Mouse (Mus musculus) yolk sac, embryonic 10.5 days (tissue): ENCODE data around the gene Dnm2.

ENCODE experiments used
- DNase-seq: peaks from one replicate; pipeline ENCODE4 v3.0.0-alpha.2; 2017; ENCODE audit warnings: low spot score

Dnm2 gene

DNA sequence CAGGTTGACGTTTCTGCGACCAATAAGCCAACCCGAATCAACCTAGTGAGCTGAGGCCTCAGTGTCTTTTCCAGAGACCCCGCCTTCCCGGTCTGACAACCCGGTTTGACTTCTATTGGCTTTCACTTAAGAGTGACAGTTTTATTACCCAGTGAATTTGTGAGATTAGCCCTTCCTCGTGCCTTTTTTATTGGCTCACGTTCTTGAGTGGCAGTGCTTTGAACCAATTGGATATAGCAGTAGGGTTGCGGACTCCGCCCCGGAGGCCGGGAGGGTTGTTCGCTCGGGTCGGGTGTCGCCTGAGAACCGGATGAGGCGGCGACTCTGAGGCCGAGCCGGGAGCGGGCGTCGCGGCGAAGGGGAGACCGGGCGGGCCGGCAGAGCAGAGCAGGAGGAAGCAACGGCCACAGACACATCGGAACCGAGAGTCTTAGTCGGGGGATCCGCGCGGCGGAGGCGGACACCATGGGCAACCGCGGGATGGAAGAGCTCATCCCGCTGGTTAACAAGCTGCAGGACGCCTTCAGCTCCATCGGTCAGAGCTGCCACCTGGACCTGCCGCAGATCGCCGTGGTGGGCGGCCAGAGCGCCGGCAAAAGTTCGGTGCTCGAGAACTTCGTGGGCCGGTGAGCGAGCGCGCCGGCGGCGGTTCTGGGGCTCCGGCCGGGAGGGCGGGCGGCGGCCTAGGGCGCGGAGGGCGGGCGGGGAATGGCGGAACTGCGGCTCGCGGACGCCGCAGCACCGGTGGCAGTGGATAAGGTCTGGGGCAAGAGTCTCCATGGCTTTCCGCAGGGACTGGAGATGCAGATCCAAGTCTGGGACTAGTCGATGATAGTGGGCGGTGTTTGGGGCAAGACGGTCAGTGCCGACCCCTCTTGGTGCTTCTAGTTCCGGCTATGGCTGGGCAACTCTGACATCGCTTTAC is at the start of gene Dnm2:
Dnm2 (plus strand) TSS at position 278 of the 925 bp plus-strand sequence.
- peak; percentile 99 for DNase-seq

DNA sequence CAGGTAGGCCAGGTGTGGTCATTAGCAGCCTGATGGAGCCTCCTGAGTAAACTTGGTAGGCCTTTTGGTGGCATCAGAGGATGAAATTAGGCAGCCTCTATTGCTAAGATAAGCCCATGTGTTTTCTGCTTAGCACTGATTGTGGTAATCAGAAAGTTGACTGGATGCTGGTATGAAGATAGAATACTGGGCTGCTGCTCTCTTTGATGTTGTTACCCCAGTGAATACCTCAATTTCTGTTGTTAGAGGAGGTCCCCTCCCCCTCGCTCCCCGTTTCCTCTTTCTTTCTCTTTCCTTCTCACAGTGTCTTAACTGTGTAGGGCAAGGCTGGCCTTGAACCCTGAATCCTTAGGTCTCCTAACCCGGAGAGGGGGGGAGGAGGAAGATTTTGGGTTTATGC is 45.5 kb upstream of the Dnm2 start:
- DNase-seq: no peak

DNA sequence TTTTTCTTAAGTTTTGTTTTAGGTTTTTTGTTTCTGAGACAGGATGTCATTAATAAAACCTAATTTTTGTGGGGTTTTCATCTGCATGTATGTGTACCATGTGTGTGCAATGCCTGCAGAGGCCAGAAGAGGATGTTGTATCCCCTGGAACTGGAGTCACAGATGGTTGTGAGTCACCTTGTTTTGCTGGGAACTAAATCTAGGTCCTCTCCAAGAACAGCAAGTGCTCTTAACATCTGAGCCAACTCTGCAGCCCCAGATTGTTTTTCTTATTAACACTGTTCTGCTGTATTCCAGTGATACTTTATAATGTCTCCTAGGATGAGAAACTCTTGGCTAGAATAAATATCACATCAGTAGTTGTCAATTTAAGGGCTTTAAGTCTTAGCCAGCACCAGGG is 43.8 kb upstream of the Dnm2 start:
- no peak for DNase-seq

DNA sequence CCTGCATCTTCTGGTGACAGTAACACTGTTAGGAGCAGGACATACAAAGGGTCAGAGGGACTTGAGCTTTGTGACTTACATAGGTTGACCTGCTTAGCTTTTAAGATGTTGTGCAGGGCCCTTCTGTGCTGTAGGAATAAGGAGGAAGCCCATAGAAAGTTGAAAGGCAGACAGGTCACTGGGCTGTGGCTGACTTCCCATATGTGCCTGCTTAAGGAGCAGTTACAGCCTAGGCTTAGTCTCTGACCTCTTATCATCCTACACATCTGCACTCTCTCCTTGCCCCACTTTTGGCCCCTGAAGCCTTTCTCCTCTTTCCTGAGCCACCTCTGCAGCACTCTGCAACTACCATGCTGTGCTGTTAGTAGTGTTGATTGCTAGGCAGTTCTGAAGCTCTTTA is 40.7 kb upstream of the Dnm2 start:
- DNase-seq: no peak

DNA sequence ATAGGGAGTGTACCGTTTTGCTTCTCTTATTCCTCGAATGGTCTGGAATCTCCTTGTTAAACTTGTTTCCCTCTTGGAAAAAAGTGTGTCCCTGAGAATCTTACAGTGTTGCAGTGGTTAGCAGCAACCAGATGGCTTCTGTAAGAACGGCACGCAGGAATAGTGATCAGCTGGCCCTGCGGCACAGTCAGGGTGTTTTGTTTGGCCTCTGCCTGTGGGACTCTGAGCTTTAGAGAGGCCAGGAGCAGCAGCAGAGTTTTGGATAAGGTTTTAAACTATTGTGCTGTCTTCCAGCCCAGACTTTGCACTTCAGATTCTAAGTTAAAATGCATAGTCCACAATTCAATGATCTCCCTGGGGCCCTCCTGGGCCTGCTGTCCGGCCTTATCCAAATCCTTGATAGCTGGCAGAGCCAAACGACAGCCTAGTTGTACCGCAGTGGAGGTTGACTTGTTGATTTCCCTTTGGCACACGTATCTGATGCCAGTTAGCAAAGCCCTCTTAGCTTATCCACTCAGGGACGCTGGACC is 32.0 kb upstream of the Dnm2 start:
- DNase-seq: no peak

DNA sequence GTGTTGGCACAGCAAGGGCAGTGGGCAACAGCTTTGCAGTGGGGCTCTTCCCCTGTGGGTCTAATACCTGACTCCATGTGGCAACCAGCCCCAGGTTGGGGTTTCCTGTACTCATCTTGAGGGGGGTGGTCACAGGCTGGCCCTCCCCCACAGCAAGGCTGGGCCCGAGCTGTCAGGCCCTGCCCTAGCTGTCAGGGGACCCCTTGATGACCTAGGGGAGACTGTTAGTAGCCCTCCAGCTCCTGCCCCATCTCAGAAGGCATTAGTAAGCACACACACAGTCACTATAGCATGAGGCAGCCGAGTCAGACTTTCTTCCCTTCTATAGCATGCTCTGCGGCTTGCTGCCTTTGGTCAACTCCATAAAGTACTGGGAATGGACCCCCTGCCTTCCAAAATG is 29.0 kb upstream of the Dnm2 start:
- no peak for DNase-seq

DNA sequence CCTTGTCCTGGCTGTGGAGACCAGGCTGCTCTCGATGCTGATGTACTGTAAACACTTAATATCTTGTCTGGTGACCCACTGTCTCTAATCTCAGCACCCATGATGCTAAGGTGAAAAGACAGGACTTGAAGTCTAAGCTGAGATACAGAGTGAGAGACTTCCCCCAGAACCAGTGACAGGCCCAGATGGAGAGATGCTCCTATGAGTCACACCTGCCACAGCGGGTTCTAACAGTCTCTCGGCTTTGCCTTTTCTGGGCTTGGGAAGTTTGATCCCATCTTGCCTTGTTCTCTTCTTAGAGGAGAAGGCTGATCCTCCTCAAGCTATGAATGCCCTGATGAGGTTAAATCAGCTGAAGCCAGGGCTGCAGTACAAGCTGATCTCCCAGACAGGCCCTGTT is 27.5 kb upstream of the Dnm2 start:
- no peak for DNase-seq

DNA sequence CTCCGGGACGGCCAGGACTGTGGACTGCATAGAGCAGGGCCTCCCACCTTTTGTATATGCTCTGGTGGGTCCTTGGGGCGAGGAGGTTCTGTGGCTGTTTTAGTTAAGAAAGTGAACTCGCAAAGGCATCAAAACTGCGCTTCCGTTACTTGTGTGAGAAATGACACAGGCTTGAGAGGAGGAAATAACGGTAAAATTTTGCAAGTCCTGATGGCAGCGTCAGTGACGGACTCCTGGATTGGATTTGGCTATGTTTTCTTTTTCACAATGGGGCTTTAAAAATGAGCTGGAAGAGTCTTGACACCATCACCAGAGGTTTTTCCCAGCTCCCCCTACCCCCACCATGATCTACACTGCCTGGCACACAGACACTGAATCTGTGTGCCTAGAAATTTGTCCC is 23.7 kb upstream of the Dnm2 start:
- no peak for DNase-seq

DNA sequence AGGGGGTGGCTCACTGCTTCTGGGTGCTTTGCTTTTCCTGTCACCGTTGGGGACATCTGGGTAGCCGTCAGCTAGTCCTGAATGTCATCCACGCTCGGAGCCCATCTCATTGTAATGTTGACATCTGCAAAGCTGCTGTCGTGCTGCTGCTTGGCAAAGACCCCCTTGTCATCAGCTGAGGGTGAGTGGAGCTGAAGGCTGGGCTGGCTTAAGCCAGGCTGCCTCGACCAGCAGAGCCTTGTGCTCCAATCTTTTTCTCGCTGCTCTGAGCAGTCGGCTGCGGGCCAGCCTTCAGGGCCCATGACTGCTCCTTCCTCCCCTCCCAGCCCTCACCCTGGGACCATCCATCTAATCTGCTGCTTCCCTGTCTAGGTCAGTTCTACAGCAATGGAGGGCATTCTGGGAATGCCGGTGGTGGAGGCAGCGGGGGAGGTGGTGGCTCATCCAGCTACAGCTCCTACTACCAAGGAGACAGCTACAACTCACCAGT is 21.9 kb upstream of the Dnm2 start:
- no peak for DNase-seq

DNA sequence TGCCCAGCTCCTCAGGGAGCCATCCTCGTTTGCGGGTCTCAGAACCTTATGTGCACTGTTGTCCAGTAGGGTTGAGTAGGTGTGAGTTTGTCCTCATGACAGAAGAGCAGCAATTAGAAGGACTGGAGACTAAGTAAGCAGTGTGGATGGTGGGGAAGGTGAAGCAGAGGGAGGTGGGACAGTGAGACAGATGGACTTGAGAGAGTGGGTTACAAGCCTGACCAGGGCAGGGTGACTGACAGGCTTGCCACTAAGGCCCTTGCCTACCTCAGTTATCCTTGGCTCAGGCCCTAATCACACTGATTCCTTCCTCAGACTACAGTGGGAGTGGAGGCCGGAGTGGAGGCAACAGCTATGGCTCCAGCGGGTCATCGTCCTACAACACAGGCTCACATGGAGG is 21.0 kb upstream of the Dnm2 start:
- DNase-seq: no peak

DNA sequence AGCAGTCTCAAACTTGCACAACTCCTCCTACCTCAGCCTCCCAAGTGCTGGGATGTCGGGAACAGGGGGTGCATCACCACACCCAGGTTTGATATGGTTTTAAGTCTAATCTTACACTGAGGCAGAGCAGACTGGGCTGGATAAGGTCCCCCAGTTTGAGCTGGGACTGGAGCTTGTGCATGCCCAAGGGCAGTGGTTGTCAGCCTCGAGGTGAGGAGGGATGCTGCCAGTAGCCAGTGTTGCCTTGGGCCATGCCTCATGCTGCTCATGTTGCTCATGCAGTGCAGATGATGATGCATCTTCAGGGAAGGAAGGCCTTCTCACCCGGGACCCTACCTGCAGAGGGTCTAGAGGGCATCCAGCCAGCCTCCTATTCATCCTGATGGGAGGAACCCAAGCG is 19.2 kb upstream of the Dnm2 start:
- no peak for DNase-seq

DNA sequence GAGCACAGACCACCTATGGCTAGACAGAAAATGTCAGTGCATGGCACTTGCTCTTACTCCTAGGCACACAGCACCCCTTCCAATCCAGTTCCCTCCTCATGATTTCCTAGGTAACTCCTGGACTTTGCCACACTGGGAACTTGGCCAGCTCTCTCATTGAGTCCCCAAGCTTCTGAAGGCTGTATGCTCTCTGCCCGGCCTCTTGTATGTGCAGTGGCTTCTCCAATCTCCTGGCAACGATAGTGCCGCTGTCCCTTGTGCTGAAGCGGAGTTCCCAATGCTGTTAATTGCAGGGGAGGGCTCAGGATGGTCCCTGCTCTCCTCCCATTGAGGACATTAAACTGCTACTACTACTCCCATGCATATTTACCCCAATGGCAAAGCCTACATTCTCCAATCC is 16.8 kb upstream of the Dnm2 start:
- DNase-seq: no peak

DNA sequence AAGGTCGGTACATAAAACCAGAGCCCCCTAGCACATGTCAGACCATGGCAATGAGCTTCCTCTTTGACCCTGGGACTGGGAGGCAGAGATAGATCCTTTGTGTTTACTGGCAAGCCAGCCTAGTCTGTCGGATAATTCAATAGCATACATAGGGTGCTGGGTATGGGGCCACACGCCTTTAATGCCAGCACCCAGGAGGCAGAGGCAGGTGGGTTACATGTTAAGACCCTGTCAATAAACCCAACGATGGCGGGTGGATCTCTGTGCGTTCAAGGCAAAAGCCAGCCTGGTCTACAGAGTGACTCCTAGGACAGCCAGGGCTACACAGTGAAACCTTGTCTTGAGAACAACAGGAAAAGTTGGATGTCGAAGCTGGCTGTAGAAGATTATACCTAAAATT is 16.1 kb upstream of the Dnm2 start:
- DNase-seq: no peak

DNA sequence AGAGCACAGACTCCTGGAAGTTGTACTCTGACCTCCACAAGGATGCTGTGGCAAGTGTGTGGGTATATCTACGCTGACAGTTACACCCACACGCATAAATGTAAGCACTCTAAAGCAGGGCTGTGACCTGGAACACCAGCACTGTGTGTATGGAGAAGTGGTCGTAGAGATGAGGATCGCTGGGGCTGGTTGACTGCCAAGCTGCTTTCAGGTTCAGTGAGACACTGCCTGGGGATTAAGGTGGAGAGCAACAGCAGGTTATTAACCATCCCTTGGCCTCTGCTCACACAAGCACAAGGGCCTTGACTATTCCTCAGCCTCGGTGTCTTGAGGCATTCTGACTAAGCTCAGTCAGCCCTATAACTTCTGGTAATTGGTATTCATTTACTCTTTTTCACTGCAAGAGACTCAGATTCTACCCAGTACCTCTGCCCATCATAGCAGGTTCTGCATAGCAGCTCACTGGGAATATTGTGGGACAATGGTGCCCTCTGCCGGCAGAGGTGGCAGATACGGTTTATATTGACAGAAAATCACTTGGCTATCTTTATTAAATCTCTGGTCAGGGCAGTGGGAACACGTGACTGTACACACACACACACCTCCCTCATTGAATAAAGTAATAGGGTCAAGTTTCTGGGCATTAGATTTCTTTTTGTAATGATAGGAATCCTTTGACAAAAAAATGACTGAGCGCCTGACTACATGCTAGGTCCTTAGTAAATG is 15.0 kb upstream of the Dnm2 start:
- DNase-seq: peak; percentile 61

DNA sequence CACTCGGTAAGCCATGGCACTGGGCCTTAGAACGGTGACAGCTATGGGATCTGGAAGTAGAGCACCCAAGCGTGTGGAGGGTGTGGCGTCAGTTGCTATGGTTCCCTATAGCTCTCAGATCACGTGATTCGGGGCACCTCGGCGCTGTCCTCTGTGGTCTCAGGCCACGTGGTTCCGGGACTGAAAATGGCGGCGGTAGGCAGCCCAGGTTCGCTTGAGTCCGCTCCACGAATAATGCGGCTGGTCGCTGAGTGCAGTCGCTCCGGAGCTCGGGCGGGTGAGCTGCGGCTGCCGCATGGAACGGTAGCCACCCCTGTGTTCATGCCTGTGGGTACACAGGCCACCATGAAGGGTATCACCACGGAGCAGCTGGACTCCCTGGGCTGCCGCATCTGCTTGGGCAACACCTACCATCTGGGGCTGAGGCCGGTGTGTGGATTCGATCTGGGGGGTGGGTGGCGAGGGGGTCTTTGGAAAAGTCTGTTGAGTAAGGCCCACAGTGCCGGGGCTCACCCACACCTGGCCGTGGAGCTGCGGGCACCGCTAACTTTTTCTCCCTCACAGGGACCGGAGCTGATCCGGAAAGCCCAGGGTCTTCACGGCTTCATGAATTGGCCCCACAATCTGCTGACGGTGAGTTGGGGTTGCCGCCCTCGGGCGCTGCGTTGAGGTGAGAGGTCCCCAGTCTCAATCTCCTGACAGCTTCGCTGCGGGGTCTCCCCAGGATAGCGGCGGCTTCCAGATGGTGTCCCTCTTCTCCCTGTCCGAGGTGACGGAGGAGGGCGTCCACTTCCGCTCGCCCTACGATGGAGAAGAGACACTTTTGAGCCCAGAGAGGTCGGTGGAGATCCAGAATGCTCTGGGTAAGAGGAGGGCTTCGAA is 12.8 kb upstream of the Dnm2 start, which contains the start of gene Qtrt1:
Qtrt1 (plus strand) TSS at position 169 of the 882 bp plus-strand sequence.
- peak; percentile 87 for DNase-seq

DNA sequence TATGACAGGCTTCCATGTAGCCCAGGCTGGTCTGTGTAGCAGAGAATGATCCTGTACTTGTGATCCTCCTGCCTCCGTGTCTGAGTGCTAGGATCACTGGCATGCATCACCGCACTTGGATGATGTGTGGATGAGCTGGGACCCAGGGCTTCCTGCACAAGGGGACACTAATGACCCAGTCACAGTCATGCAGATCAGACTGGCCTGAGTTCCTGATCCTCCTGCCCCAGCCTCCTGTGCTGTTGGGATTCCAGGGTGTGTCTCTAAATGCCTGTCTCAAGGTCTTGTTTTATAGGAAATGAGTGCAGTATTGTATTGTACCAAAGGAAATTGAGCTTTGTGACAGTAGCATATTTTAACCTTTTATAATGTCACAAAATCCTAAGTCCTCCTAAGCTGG is 6.8 kb upstream of the Dnm2 start:
- DNase-seq: no peak

DNA sequence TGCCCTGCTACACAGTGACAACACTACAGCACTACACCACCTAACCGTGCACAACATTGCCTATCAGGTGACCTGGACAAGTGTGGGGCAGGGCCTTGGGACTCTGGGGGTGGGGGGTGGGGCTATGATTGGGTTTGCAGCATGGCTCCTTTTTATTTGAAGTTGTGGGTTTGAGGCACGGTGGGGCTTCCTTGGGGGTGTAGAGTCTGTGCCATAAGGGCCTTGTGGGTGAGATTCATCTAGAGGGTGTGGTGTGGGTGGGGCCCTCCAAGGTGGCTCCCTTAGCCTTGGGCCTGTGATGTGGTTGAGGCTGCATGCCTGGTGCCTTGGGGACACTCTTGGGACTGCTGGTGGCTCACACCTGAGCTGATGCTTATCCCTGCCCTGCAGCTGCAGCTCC is 5.1 kb upstream of the Dnm2 start:
- DNase-seq: no peak

DNA sequence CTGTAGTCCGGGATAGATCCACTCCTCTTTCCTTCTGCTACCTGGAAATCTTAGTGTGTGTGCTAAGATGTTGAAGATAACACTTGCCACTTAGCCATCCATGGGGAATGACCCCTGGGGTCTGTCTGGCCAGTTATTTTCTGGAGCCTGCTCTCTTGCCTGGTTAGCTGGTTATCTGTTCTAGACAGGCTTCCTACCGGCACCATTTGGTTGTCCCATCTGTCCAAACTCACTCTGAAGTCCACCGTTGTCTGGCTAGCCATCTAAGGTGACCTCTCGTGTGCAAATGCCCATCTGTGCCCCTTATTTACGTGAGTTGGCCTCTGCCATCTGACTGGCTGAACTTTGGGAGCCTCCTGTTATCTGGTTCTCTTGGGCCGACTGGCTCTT is 843 bp downstream of the Dnm2 start:
- DNase-seq: no peak

DNA sequence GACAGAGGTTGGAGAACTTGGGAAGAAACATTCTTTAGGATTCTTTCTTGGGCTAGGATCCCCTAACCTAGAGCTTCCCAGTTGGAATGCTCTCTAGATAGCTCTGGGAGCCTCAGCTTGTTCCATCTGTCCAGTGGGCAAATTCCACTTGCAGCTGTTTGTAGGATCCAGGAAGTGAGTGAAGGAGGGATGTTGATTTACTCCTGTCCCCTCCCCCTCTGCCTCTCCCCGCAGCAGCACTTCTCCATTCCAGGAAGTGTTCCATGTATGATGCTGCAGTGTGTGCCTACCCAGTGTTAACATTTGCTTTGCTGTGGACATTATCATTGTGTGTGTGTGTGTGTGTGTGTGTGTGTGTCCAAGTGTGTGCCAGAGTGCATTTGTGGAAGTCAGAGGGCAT is 1.3 kb downstream of the Dnm2 start:
- peak; percentile 69 for DNase-seq

DNA sequence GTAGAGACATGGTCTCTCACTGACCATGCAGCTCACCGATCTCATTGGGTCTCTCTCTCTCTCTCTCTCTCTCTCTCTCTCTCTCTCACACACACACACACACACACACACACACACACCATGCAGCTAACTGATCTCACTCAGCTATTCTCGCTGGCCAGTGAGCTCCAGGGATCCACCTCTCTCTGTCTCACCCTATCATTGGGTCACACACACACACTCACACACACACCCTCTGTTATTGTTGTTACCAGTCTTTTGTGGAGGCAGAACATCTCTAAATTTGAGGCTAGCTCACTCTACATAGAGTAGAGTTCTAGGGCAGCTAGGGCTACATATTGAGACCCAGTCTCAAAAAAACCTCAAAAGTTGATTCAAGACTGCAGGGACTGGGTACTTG is 1.8 kb downstream of the Dnm2 start:
- DNase-seq: no peak

DNA sequence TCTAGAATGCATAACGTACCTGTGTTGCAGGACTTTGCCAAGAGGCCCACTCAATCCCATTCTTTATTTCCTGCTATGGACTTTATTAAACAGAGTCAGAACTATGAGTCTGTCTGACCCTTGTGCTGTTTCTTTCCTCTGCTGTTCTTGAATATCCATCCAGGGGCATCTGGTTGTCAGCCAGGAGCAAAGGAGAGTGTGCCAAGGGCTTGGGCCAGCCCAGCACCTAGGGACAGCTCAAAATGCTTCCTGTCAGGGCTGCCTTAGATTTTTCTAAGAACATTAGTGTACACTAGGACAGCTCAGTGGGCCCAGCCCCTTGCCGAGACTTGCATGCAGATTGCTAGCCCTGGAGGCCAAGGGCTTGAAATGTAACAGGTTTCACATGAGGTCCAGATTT is 3.1 kb downstream of the Dnm2 start:
- no peak for DNase-seq

DNA sequence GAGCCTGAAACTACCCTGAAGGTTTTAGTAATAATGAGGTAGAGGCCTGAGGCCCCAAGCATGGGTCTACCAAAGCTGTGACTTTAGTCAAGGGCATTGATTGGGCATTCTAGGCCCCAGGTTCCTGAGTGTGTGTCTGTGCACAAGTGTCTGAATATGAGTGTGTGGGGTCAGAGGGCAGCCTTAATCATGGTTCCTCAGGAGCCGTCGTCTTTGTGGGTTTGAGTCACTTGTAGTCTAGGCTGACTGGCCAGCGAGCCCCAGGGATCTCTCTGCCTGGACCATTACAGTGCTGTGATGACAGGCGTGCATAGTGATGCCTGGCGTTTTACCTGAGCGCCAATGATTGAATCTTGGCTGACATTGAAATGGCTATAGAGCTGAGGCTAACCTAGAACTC is 3.5 kb downstream of the Dnm2 start:
- no peak for DNase-seq
